Mouse (Mus musculus) WW6 (cell line): ENCODE data around the gene Gpnmb.
A peak's percentile ranks its signal among the peaks of the same experiment; 100 is the strongest.

Source experiments
- DNase-seq: peaks from one replicate; pipeline ENCODE4 v3.0.0-alpha.2; 2013; ENCODE audit warnings: low read depth, low spot score

Gene Gpnmb

GRCm38 (mm10) chr6:49096933-49097461 lies 60.7 kb downstream of the Gpnmb start:
- no peak for DNase-seq

- DNase-seq, result no peak
Observed at GRCm38 (mm10) chr6:49097596-49098110, 61.3 kb downstream of the Gpnmb start.

GRCm38 (mm10) chr6:49099086-49099485 lies 62.7 kb downstream of the Gpnmb start:
- peak; percentile 31 for DNase-seq

- DNase-seq, result no peak
Observed at GRCm38 (mm10) chr6:49106746-49107500, 70.6 kb downstream of the Gpnmb start.

- no peak for DNase-seq
Observed at GRCm38 (mm10) chr6:49109196-49109595, 72.8 kb downstream of the Gpnmb start.

- no peak for DNase-seq
Observed at GRCm38 (mm10) chr6:49113895-49114294, 77.5 kb downstream of the Gpnmb start.

GRCm38 (mm10) chr6:49114457-49114856 lies 78.1 kb downstream of the Gpnmb start:
- no peak for DNase-seq

GRCm38 (mm10) chr6:49115550-49115949 lies 79.2 kb downstream of the Gpnmb start:
- no peak for DNase-seq

- no peak for DNase-seq
Observed at GRCm38 (mm10) chr6:49116241-49116640, 79.9 kb downstream of the Gpnmb start.

- no peak for DNase-seq
Observed at GRCm38 (mm10) chr6:49118446-49118845, 82.1 kb downstream of the Gpnmb start.

- DNase-seq, result no peak
Observed at GRCm38 (mm10) chr6:49119462-49120135, 83.3 kb downstream of the Gpnmb start.

- no peak for DNase-seq
Observed at GRCm38 (mm10) chr6:49120370-49120769, 84.0 kb downstream of the Gpnmb start.
